Mouse (Mus musculus): ENCODE data around the gene Rela. TPM values are rescaled to one million over a fixed set of nuclear protein-coding genes. Genes with fewer than 3 reads are reported as not detected.

Rela gene
- 10 to 100 TPM; 71.0 to 73.6 TPM for total RNA-seq (2021)
- long read RNA-seq, experiment 1, transcript Rela-201 (11 exons, 2,716 nt), result major isoform, 12 of 33 reads
- long read RNA-seq, experiment 1, partial matches to known transcripts, result 4 of 33 reads
- long read RNA-seq, experiment 1, other reads (novel, unspliced or antisense), result 17 of 33 reads
- long read RNA-seq, experiment 2, transcript Rela-201 (11 exons, 2,716 nt), result major isoform, 25 of 70 reads
- long read RNA-seq, experiment 2, partial matches to known transcripts, result 41 of 70 reads
- long read RNA-seq, experiment 2, other reads (novel, unspliced or antisense), result 2 of 70 reads

GRCm38 (mm10) chr19:5637069-5638047 is at the start of gene Rela:
Gene Rela (plus strand): TSS chr19:5637483.
- peak; percentile 79 to 85 for DNase-seq (ENCODE audit: low spot score in 2 of 2)

DNA sequence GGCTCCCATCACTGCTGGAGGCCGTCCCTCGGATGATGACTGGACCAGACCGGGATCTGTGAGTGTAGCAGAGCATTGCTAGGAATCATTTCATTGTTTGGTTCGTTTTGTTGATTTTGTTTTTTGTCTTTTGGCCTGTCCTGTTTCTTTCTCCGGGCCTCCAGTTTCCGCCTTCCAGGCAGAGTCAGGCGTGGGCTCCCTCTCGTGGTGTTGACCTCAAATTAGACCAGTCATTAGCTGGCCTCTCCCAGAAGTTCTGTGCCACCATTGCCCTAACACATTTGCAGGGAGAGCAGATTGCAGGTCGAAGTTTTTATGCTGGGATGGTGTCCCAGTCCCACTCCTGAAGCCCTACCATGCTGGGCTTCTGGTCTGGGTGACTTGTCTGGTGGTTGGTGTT is 48.1 kb upstream of the Rela start:
- DNase-seq (ENCODE audit: low spot score in 2 of 2), result no peak

DNA sequence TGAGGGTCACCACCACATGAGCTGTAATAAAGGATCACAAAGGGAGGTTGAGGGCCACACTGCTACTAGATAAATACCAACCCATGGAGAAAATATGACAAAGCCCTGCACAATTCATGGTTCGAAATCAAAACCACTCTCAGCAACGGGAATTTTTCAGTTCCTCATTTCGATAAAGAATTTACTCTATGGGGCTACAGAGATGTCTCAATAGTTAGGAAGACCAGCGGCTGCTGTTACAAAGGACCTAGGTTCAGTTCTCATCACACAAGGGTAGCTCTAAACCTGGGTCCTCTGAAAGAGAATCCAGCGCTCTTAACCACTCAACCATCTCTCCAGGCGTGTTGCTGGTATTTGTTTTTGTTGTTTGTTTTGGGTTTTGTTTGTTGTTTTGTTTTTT is 45.4 kb upstream of the Rela start:
- DNase-seq (ENCODE audit: low spot score in 2 of 2), result no peak

DNA sequence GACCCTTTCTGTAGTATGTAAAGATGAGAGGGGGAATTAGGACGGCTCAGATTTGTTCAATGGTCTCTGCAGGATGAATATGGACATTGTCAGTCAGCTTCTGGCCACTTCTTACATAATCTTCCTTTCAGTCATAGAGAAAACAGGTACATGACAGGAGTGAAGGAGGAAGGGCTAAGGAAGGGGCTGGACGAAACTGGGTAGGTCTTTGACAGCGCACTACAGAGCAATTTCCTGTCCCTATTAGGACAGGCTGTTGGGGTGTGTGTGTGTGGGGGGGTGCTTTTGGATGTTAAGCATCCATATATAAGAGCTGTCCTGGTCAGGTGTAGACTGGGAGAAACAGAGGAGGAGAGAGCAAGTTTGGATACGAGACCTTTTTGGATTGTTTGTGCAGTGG is 38.1 kb upstream of the Rela start:
- DNase-seq (ENCODE audit: low spot score in 2 of 2), result no peak

DNA sequence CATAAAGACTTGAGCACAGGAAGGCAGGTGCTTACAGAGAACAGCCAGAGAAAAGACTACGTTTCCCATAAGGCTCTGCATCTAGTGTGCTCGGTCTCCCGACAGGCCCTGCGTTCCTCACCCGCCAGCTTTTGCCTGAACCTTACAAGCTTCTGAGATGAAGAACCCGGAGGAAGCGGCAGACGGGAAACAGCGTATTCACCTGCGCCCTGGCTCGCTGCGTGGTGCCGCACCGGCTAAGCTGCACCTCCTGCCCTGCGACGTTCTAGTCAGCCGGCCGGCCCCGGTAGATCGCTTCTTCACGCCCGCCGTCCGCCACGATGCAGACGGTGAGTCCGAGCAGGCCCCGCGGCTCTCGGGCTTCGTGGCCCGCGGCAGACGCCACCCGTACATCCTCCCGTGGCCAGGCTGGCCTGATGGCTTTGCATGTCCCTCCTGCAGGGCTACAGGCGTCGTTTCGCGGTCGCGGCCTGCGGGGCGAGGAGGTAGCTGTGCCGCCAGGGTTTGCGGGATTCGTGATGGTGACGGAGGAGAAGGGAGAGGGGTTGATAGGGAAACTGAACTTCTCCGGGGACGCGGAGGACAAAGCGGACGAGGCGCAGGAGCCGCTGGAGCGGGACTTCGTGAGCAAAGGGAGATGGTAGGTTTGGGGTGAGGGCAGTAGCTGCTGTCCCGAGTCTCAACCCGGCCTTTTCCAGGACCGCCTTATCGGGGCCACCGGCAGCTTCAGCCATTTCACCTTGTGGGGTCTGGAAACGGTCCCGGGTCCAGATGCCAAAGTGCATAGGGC is 35.3 kb upstream of the Rela start, which contains the start of gene Rnaseh2c:
Gene Rnaseh2c, plus strand, starts transcription at position 122 of the 790 bp plus-strand sequence.
- peak; percentile 23 to 49 for DNase-seq (ENCODE audit: low spot score in 2 of 2)

DNA sequence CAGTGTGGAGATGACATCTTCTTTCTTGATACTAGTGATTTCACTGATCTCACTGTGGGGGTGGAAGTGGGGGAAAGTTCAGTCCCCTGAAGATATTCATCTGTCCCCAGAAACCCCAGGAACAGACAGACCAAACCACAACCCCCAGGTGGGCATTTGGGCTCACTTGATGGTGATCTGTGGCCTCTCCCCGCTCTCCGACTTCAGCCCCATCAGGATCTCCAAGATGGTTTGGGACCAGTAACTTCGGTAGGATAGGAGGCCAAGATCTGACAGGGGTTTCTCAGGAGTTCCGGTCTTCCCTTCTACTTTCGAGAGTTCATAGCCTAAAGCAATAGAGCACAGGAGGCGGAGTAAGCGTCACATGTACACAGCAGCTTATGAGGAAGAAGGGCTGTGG is 33.6 kb upstream of the Rela start:
- DNase-seq (ENCODE audit: low spot score in 2 of 2), result no peak

GRCm38 (mm10) chr19:5605126-5605525 is 32.2 kb upstream of the Rela start:
- no peak for DNase-seq (ENCODE audit: low spot score in 2 of 2)

DNA sequence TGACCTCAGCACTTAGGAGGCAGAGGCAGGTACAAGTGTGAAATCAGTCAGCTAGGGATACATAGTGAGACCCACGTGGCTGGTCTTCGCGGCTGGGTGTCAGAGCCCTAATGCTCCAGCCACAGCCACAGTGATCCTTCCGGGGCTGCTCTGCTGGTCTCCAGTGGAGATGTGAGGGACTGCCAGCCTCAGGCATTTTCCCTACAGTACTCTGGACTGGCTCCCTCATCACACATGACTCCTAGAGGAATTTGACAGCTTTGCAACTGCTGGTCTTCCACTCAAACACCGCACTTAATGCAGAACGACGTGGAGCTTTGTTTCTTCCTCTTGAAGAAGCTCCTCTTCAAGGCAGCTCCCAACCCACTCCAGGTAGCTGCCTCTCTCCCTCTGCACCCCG is 31.1 kb upstream of the Rela start:
- no peak for DNase-seq (ENCODE audit: low spot score in 2 of 2)

- no peak for DNase-seq (ENCODE audit: low spot score in 2 of 2)
Measured at GRCm38 (mm10) chr19:5607705-5608410, 29.4 kb upstream of the Rela start.

DNA sequence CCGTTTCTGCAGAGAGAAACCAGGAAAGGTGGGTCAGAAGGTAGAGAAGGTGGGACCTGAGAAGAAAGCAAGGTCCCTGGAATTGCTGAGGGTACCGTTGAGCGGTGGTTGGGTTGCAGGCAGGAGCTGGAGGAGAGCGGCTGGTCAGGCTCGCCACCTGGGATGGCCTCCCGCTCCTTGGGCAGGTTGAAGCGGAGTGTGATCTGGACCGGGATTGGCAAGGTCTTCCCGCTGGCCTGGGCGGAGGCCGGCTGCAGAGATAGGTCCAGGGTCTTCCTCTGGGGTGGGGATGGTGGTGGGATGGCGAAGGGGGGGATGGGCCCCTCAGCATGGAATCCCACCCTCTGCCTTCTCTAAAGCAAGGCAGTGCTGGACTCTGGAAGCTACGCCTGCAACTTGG is 28.6 kb upstream of the Rela start:
- DNase-seq (ENCODE audit: low spot score in 2 of 2), result no peak

GRCm38 (mm10) chr19:5609171-5609546 is 28.1 kb upstream of the Rela start:
- DNase-seq (ENCODE audit: low spot score in 2 of 2), result no peak

- peak; percentile 72 to 86 for DNase-seq (ENCODE audit: low spot score in 2 of 2)
Measured at GRCm38 (mm10) chr19:5609547-5610404, 27.5 kb upstream of the Rela start, which contains the start of gene Kat5. Gene Kat5 (minus strand): TSS chr19:5610237.

- no peak for DNase-seq (ENCODE audit: low spot score in 2 of 2)
Measured at GRCm38 (mm10) chr19:5611973-5612372, 25.3 kb upstream of the Rela start.

GRCm38 (mm10) chr19:5612762-5613411 is 24.4 kb upstream of the Rela start:
- no peak for DNase-seq (ENCODE audit: low spot score in 2 of 2)

DNA sequence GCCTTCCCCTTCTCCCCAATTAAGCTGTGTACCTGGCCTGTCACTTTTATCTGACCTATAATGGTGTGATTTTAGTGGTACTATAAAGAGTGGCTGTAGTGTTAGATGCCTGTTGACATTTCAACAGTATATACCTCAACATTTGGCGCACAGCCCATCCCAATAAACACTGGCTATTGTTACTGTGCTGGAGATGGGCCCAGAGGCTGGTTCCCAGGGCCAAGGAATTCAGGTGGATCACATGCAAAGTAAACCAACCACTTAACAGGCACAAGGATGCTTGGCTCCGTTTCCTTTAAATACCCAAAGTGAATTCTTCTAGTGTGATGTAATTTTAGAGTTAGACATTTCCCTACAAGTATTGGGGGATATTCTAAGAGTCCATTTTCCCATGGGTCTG is 22.3 kb upstream of the Rela start:
- DNase-seq (ENCODE audit: low spot score in 2 of 2), result no peak

DNA sequence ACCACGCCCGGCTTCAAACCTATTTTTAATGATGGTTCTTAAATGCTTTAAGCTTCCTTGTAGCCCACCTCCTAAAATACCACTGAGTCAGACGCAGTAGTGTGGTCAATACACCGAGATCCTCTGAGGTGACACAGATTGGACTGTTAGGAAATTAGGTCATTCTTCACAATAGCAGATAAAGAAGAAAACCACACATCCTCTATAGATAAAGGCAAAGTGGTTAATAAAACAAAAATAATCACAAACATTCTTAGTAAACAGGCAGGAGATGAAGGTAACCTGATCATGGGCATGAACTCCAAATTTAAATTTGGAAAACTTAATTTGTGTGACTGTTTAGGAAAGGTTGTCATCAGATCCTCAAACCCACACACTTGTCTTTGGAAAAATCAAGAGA is 17.3 kb upstream of the Rela start:
- DNase-seq (ENCODE audit: low spot score in 2 of 2), result no peak

- no peak for DNase-seq (ENCODE audit: low spot score in 2 of 2)
Measured at GRCm38 (mm10) chr19:5621884-5622283, 15.4 kb upstream of the Rela start.

DNA sequence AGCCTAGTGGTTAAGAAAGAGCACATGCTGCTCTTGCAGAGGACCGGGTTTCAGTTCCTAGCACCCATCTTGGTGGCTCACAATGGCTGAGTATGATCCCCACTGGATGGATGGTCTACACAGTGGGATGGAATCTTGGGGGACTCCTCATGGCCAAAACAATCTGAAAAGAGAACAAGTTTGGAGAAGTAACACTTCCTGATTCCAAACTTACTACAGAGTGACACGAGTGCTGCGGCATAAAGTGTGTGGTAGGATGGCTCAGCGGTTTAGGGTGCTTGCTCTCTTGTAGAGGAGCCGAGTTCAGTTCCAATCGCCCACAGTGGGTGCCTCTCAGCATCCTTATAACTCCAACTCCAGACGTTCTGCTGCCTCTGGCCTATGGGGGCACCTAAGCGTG is 12.0 kb upstream of the Rela start:
- no peak for DNase-seq (ENCODE audit: low spot score in 2 of 2)

DNA sequence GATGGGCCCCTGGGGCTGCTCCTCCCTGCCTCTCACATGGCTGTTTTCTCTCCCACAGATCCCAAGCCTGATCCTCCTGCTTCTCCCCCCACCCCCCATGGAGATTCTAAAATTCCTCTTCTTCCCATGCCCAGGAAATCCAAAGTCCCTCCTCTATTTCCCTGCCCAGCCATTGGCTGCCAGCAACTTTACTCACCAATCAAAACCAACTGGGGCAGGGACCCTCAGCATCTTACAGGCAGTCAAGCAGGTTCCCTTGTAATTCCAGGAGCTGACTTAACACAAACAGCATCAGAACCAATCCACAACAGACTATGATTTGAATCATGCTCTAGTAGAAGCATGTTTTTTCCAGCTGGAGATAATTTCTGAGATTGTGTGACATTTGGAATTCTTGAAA is 7.4 kb upstream of the Rela start:
- DNase-seq (ENCODE audit: low spot score in 2 of 2), result no peak
